Mouse (Mus musculus) CH12.LX (cell line): ENCODE measurements around the gene Rabl3. TPM values are rescaled to one million over a fixed set of nuclear protein-coding genes. Genes with fewer than 3 reads are reported as not detected.
A peak's percentile ranks its signal among the peaks of the same experiment; 100 is the strongest.

Source experiments
- DNase-seq: peaks from one replicate; pipeline ENCODE4 v3.0.0-alpha.2; 2013; ENCODE audit errors: extremely low read depth
- H3K27ac ChIP-seq: 2 replicates; pipeline ENCODE4 v1.5.1; 2012; ENCODE audit warnings: low read depth, mild to moderate bottlenecking, control low read depth, moderate library complexity; ENCODE audit not compliant: insufficient read depth
- H3K27me3 ChIP-seq: replicated peaks from 2 replicates; pipeline ENCODE3; 2012; ENCODE audit warnings: inconsistent platforms
- H3K36me3 ChIP-seq, 2 experiments: replicated peaks in 1 of 2; 2 replicates each; pipeline versions ENCODE3 to v1.6.1; 2012; ENCODE audit warnings: inconsistent platforms in 1 of 2, low read length in 1 of 2, mild to moderate bottlenecking in 1 of 2, mixed read lengths in 1 of 2, moderate library complexity in 1 of 2; ENCODE audit not compliant: control insufficient read depth in 1 of 2, insufficient read depth in 1 of 2
- H3K4me1 ChIP-seq, 2 experiments: 2 replicates each; pipeline ENCODE4 v1.6.1; 2012; ENCODE audit warnings: inconsistent platforms in 1 of 2, moderate library complexity in 1 of 2; ENCODE audit not compliant: insufficient read depth in 2 of 2, control insufficient read depth in 1 of 2
- H3K4me2 ChIP-seq: 2 replicates; pipeline ENCODE4 v1.6.1; 2012; ENCODE audit warnings: low read depth, mild to moderate bottlenecking, control low read depth; ENCODE audit not compliant: poor library complexity, insufficient read depth, severe bottlenecking
- H3K4me3 ChIP-seq, 3 experiments: fragments of 150-350 bp in 1 of 3; sonication (generic) in 1 of 3; replicated peaks in 1 of 3; 2 replicates each; pipeline versions ENCODE3 to v1.5.1; 2011 to 2012; ENCODE audit warnings: low read depth in 2 of 3, low read length in 2 of 3, mild to moderate bottlenecking in 2 of 3, moderate library complexity in 2 of 3, control low read depth in 1 of 3, improper control_type of control experiment in 1 of 3, inconsistent platforms in 1 of 3, mixed read lengths in 1 of 3; ENCODE audit not compliant: poor library complexity in 1 of 3
- H3K79me2 ChIP-seq: replicated peaks from 2 replicates; pipeline ENCODE4 v1.6.1; 2012; ENCODE audit warnings: mild to moderate bottlenecking, moderate library complexity; ENCODE audit not compliant: control insufficient read depth, poor library complexity, insufficient read depth, severe bottlenecking; ENCODE audit errors: extremely low read depth
- H3K9ac ChIP-seq: 2 replicates; pipeline ENCODE4 v1.6.1; 2012; ENCODE audit warnings: low read depth, mild to moderate bottlenecking, control low read depth, moderate library complexity; ENCODE audit not compliant: insufficient read depth
- H3K9me3 ChIP-seq: replicated peaks from 2 replicates; pipeline ENCODE3; 2012; ENCODE audit warnings: low read length, inconsistent platforms, mixed read lengths
- BHLHE40 ChIP-seq: IDR thresholded peaks from 2 replicates; pipeline ENCODE4 v1.6.1; 2011; ENCODE audit warnings: mild to moderate bottlenecking, low read depth, low read length, improper control_type of control experiment
- CHD1 ChIP-seq: IDR thresholded peaks from 2 replicates; pipeline ENCODE4 v1.6.1; 2012; ENCODE audit warnings: low read depth, low read length, improper control_type of control experiment, inconsistent platforms
- CHD2 ChIP-seq: IDR thresholded peaks from 2 replicates; pipeline ENCODE4 v1.6.1; 2011; ENCODE audit warnings: low read length, improper control_type of control experiment
- EP300 ChIP-seq: IDR thresholded peaks from 2 replicates; pipeline ENCODE4 v1.6.1; 2011; ENCODE audit warnings: low read length, improper control_type of control experiment
- ETS1 ChIP-seq: conservative IDR thresholded peaks from 2 replicates; pipeline ENCODE4 v1.6.1; 2012; ENCODE audit warnings: low read depth, mild to moderate bottlenecking, inconsistent platforms, low read length, improper control_type of control experiment, moderate library complexity
- HCFC1 ChIP-seq: IDR thresholded peaks from 2 replicates; pipeline ENCODE4 v1.6.1; 2012; ENCODE audit warnings: low read depth, mild to moderate bottlenecking, inconsistent platforms, low read length, improper control_type of control experiment
- IRF4 ChIP-seq: IDR thresholded peaks from 2 replicates; pipeline ENCODE4 v1.6.1; 2014; ENCODE audit warnings: low read depth, mild to moderate bottlenecking, inconsistent platforms, low read length, improper control_type of control experiment
- MAX ChIP-seq: IDR thresholded peaks from 2 replicates; pipeline ENCODE4 v1.6.1; 2011; ENCODE audit warnings: low read length, improper control_type of control experiment
- MAZ ChIP-seq: IDR thresholded peaks from 2 replicates; pipeline ENCODE4 v1.6.1; 2012; ENCODE audit warnings: low read depth, mild to moderate bottlenecking, inconsistent platforms, low read length, improper control_type of control experiment, moderate library complexity
- MEF2A ChIP-seq: IDR thresholded peaks from 2 replicates; pipeline ENCODE4 v1.6.1; 2014; ENCODE audit warnings: low read depth, mild to moderate bottlenecking, inconsistent platforms, low read length, improper control_type of control experiment, borderline replicate concordance
- MXI1 ChIP-seq: IDR thresholded peaks from 2 replicates; pipeline ENCODE4 v1.6.1; 2011; ENCODE audit warnings: mild to moderate bottlenecking, low read depth, low read length, improper control_type of control experiment
- NRF1 ChIP-seq: IDR thresholded peaks from 2 replicates; pipeline ENCODE4 v1.6.1; 2014; ENCODE audit warnings: low read depth, mild to moderate bottlenecking, inconsistent platforms, low read length, improper control_type of control experiment, moderate library complexity
- RAD21 ChIP-seq: IDR thresholded peaks from 2 replicates; pipeline ENCODE4 v1.6.1; 2011; ENCODE audit warnings: low read depth, mild to moderate bottlenecking, low read length, improper control_type of control experiment, moderate library complexity
- RCOR1 ChIP-seq: conservative IDR thresholded peaks from 2 replicates; pipeline ENCODE4 v1.6.1; 2012; ENCODE audit warnings: low read depth, mild to moderate bottlenecking, inconsistent platforms, low read length, improper control_type of control experiment
- SMC3 ChIP-seq: IDR thresholded peaks from 2 replicates; pipeline ENCODE4 v1.6.1; 2011; ENCODE audit warnings: low read depth, low read length, improper control_type of control experiment
- TBP ChIP-seq: conservative IDR thresholded peaks from 2 replicates; pipeline ENCODE4 v1.6.1; 2011; ENCODE audit warnings: low read depth, low read length, improper control_type of control experiment
- TCF12 ChIP-seq: IDR thresholded peaks from 2 replicates; pipeline ENCODE4 v1.6.1; 2014; ENCODE audit warnings: low read depth, mild to moderate bottlenecking, inconsistent platforms, low read length, improper control_type of control experiment
- UBTF ChIP-seq: IDR thresholded peaks from 2 replicates; pipeline ENCODE4 v1.6.1; 2012; ENCODE audit warnings: low read depth, mild to moderate bottlenecking, inconsistent platforms, low read length, improper control_type of control experiment, moderate library complexity
- ZC3H11A ChIP-seq: IDR thresholded peaks from 2 replicates; pipeline ENCODE4 v1.6.1; 2012; ENCODE audit warnings: low read depth, mild to moderate bottlenecking, inconsistent platforms, low read length, improper control_type of control experiment
- dilution Hi-C: fragments of 300-500 bp; cut with MboI; formaldehyde crosslinking; loops from 2 replicates; pipeline ENCODE4 v1.14.3; 2020; ENCODE audit warnings: low sequenced_read_pairs; ENCODE audit not compliant: extremely low pct_unique_long_range_greater_than_20kb, extremely low pct_ligation_motif_present
- in situ Hi-C: fragments of 300-500 bp; cut with MboI; formaldehyde crosslinking; loops from 3 replicates; pipeline ENCODE4 v1.14.3; 2019; ENCODE audit warnings: low sequenced_read_pairs, low pct_ligation_motif_present, low pct_unique_long_range_greater_than_20kb, mixed read lengths
- polyA plus RNA-seq: library from polyadenylated mRNA; unstranded; fragments of >175 nt; gene quantifications from 2 replicates; pipeline ENCODE4 v1.2.1, GENCODE M21; 2012; ENCODE audit warnings: low read depth; ENCODE audit not compliant: insufficient read length
- total RNA-seq, 2 experiments: library from RNA; depleted of rRNA; stranded (reverse); fragments of 300-350 nt in 1 of 2; fragments of >200 nt in 1 of 2; gene quantifications; 2 replicates each; pipeline ENCODE4 v1.2.3; 2012 to 2014

Rabl3 gene
- total and polyA plus RNA-seq, 3 experiments = 12.3 to 36.8 (median 19.8) TPM

DNA sequence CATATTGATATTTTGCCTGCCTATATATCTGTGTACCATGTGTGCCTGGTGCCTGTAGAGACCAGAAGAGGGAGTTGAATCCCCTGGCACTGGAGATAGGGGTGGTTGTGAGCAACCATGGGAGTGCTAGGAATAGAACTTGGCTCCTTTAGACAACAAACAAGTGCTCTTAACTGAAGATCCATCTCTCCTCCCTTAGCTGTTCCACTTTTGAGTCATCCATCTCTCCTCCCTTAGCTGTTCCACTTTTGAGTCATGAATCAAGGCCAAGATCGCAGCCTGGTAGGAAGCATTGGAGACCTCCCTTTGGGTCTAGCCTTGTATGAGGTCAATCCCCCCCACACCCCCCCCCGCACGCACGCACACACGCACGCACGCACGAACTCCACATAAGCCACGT lies 74.9 kb downstream of the Rabl3 start:
- Histone ChIP-seq H3K4me1 (peaks cover 6 to 24% of the 10 kb centered on the region in 2 experiments), H3K36me3 (no peaks in the 10 kb centered on the region), H3K27me3 (no peaks in the 10 kb centered on the region), H3K4me2 (no peak overlapping the region), H3K9ac (no peak overlapping the region), H3K27ac (no peak overlapping the region), H3K9me3 (no peaks in the 10 kb centered on the region), H3K79me2 (no peaks in the 10 kb centered on the region), H3K4me3 (no peak overlapping the region)
- dilution Hi-C loops = no loop called here
- TF ChIP-seq UBTF (no peak), IRF4 (peak; percentile 66; the same call in 1 of the 2 replicates)
- DNase-seq = no peak
- in situ Hi-C loops = no loop called here

DNA sequence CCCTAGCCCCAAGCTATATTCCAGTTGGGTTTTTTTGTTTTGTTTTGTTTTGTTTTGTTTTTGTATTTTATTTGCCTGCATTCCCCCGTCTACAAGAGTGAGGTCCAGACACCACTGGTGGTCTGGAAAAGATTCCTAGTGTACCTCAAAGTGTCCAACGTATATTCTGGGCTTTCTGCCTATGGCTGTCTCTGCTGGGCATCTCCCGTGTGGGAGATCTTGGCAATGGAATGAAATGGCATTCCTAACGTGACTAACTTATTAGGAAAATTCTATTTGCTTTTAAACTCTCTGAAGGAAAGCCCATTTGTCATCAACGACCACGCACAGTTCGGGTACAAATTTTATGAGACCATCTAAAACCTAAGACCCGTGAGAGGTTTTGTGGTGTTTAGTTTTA lies 75.7 kb downstream of the Rabl3 start:
- Histone ChIP-seq H3K9me3 (no peaks in the 10 kb centered on the region), H3K79me2 (no peaks in the 10 kb centered on the region), H3K27me3 (no peaks in the 10 kb centered on the region), H3K4me3 (no peak overlapping the region), H3K4me2 (peak overlapping the region; percentile 29; the same call in 1 of the 2 replicates), H3K9ac (no peak overlapping the region), H3K36me3 (no peaks in the 10 kb centered on the region), H3K27ac (no peak overlapping the region), H3K4me1 (peaks cover 6 to 24% of the 10 kb centered on the region in 2 experiments)
- DNase-seq = no peak
- TF ChIP-seq MEF2A (no peak), SMC3 (no peak)
- dilution Hi-C loops (no loop called here), in situ Hi-C loops (no loop called here)

DNA sequence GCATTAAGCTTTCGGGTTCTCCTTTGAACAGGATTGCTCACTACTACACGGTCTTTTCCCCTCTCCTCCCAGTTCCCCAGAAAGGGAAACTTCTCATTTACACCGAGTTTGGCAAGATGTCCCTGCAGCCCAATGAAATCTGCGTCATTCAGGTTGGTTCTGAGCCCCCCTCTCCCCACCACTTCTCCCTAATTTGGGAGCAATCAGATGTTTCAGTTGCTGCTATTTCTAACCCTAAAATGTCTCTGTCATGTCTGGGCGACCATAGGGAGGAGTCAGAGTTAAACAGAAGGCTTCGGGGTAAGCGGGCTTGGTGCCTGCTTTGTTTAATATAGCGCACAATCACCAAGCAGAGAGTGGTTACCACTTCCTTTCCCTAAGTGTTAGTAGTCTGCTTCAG lies 76.4 kb downstream of the Rabl3 start:
- dilution Hi-C loops (no loop called here), in situ Hi-C loops (no loop called here)
- no peak overlapping the region for H3K4me3 ChIP-seq
- 0 out of 2 replicates have a peak overlapping the region, but pooled peaks have one; percentile 25 for H3K9ac ChIP-seq
- peaks cover 6 to 24% of the 10 kb centered on the region in 2 experiments for H3K4me1 ChIP-seq
- DNase-seq = no peak
- TF ChIP-seq MAX = no peak
- no peak for TF ChIP-seq EP300
- no peak for TF ChIP-seq ETS1
- TF ChIP-seq TBP = no peak
- no peak for TF ChIP-seq IRF4
- no peak for TF ChIP-seq ZC3H11A
- TF ChIP-seq TCF12 = no peak
- TF ChIP-seq RAD21 = no peak
- TF ChIP-seq CHD2 = no peak
- TF ChIP-seq BHLHE40 = no peak
- TF ChIP-seq MXI1 = no peak
- no peak for TF ChIP-seq CHD1
- no peak for TF ChIP-seq MAZ
- TF ChIP-seq HCFC1 = no peak
- no peak for TF ChIP-seq RCOR1
- TF ChIP-seq NRF1 = no peak
- no peaks in the 10 kb centered on the region for H3K36me3 ChIP-seq
- no peak overlapping the region for H3K27ac ChIP-seq
- no peaks in the 10 kb centered on the region for H3K27me3 ChIP-seq
- no peaks in the 10 kb centered on the region for H3K79me2 ChIP-seq
- peak overlapping the region; percentile 29; the same call in 1 of the 2 replicates for H3K4me2 ChIP-seq
- no peaks in the 10 kb centered on the region for H3K9me3 ChIP-seq
